Mouse (Mus musculus): ENCODE results near the gene Sept4.

GRCm38 (mm10) chr11:87617606-87618005 lies 48.9 kb downstream of the Sept4 start:
- TF ChIP-seq CTCF (IDR thresholded peaks at IDR 0.05; ENCODE audit: extremely low read depth, insufficient read depth, insufficient read length, insufficient replicate concordance) (no peak), POLR2A (IDR thresholded peaks at IDR 0.05; ENCODE audit: low read depth, low read length) (no peak)
